Mouse (Mus musculus) midbrain, embryonic 13.5 days (tissue): Measurements from ENCODE around the gene Rcor2. TPM values are rescaled to one million over a fixed set of nuclear protein-coding genes. Genes with fewer than 3 reads are reported as not detected.

Source experiments
- ATAC-seq: fragments of 200-750 bp; cut with Nextera tagmentation; 2 replicates; pipeline ENCODE4 v1.8.0; 2017; ENCODE audit warnings: mild to moderate bottlenecking, moderate TSS enrichment, moderate library complexity
- H3K27ac ChIP-seq: fragments of 300-500 bp; sonication (generic); 2 replicates; pipeline ENCODE4 v1.5.1; 2015; ENCODE audit warnings: inconsistent platforms, mild to moderate bottlenecking, moderate library complexity
- H3K27me3 ChIP-seq: fragments of 300-500 bp; sonication (generic); 2 replicates; pipeline ENCODE4 v1.6.1; 2015; ENCODE audit warnings: mild to moderate bottlenecking, inconsistent platforms
- H3K36me3 ChIP-seq: fragments of 300-500 bp; sonication (generic); 2 replicates; pipeline ENCODE4 v1.6.1; 2015; ENCODE audit warnings: mild to moderate bottlenecking, inconsistent platforms
- H3K4me1 ChIP-seq: fragments of 300-500 bp; sonication (generic); replicated peaks from 2 replicates; pipeline ENCODE4 v1.6.1; 2015; ENCODE audit warnings: inconsistent platforms
- H3K4me2 ChIP-seq: fragments of 300-500 bp; sonication (generic); replicated peaks from 2 replicates; pipeline ENCODE4 v1.6.1; 2015; ENCODE audit warnings: moderate library complexity, mild to moderate bottlenecking, inconsistent platforms
- H3K4me3 ChIP-seq: fragments of 300-500 bp; sonication (generic); replicated peaks from 2 replicates; pipeline ENCODE4 v1.5.1; 2015; ENCODE audit warnings: mild to moderate bottlenecking, inconsistent platforms
- H3K9ac ChIP-seq: fragments of 300-500 bp; sonication (generic); replicated peaks from 2 replicates; pipeline ENCODE4 v1.6.1; 2015; ENCODE audit warnings: mild to moderate bottlenecking, inconsistent platforms
- H3K9me3 ChIP-seq: fragments of 300-500 bp; sonication (generic); 2 replicates; pipeline ENCODE4 v1.6.1; 2016; ENCODE audit warnings: mild to moderate bottlenecking, inconsistent platforms
- WGBS: fragments of 180-500 bp; shearing (Covaris S2); methylation state at CpG from one replicate; pipeline ENCODE4 v1.1.7; 2015; 5-methylcytosine and 5-hydroxymethylcytosine counted together
- polyA plus RNA-seq: library from polyadenylated mRNA; unstranded; fragments of >200 nt; fragmentation: Nextera tagmentation; extraction: Ambion mirVana; gene quantifications from 2 replicates; pipeline ENCODE4 v1.2.1, GENCODE M21; 2015

The Rcor2 gene
- 41.1 and 52.8 TPM in 2 replicates for polyA plus RNA-seq

DNA sequence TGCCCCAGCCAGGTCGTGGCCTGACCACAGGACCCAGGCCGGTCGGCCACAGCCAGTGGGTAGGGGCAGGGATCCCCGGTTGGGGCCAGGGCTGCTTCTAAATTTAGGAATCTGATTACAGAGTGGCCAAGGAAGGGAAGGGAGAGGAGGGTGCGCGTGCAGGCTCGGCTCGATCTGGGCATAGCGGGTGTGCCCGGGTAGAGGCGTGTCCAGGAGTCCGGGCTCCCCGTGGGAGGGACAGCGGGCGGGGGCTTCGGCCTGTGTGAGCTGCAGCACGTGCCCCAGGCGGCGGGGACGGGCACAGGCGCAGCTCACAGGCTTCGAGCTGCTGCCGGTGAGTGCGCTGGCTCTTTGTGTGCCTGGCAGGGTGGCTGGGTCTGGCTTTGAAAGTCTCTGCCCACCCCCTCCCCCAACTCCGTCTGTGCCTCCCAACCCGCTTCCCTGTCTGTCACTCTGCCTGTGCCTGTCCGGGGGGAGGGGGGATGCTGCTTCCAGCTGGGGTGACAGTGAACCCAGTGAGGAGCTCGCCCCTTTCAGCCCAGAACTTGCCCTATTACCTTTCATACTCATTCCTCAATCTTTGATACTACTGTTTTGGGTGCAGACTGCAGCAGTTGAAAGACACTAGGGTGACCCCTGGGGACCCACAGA is at the start of gene Rcor2:
Rcor2 (plus strand) TSS at position 235 of the 651 bp plus-strand sequence.
- peak within 1 kb of the TSS; percentile 98 for H3K9ac ChIP-seq
- peak; percentile 73 for ATAC-seq
- WGBS, result under 1% methylated on average over 25 of the region's 28 CpGs

DNA sequence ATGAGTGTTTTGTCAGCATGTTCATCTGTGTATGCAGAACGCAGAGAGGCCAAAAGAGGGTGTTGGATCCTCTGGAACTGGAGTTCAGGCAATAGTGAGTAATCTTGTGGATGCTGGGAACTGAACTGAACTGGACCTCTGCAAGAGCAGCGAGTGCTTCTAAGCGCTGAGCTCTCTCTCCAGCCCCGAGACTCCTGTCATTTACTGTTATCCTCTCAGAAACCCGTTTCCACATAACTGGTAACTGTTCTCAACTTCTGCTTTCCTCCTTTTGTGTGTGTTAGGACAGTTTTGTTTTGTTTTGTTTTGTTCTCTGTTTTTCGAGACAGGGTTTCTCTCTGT is 49.2 kb upstream of the Rcor2 start:
- no peak overlapping the region for H3K27ac ChIP-seq
- peak; percentile 46; the same call in 1 of the 2 replicates for ATAC-seq
- H3K4me2 ChIP-seq, result peak overlapping the region; percentile 78
- peaks cover 30% of the 10 kb centered on the region for H3K36me3 ChIP-seq
- no peaks in the 10 kb centered on the region for H3K9me3 ChIP-seq
- peak overlapping the region; percentile 44; the same call in 1 of the 2 replicates for H3K9ac ChIP-seq
- no peaks in the 10 kb centered on the region for H3K27me3 ChIP-seq
- 11% methylated on average over 6 of the region's 6 CpGs for WGBS
- peaks cover 36% of the 10 kb centered on the region for H3K4me1 ChIP-seq
- H3K4me3 ChIP-seq, result peak overlapping the region; percentile 82

More for the DNA sequence above, at the start of gene Rcor2:
- Histone ChIP-seq H3K4me2 (peak within 1 kb of the TSS; percentile 86), H3K4me3 (peak within 1 kb of the TSS; percentile 69), H3K27ac (peak within 1 kb of the TSS; percentile 99), H3K36me3 (peaks cover 20% of the 10 kb centered on the region), H3K9me3 (no peaks in the 10 kb centered on the region), H3K27me3 (no peaks in the 10 kb centered on the region), H3K4me1 (peaks cover 72% of the 10 kb centered on the region)

DNA sequence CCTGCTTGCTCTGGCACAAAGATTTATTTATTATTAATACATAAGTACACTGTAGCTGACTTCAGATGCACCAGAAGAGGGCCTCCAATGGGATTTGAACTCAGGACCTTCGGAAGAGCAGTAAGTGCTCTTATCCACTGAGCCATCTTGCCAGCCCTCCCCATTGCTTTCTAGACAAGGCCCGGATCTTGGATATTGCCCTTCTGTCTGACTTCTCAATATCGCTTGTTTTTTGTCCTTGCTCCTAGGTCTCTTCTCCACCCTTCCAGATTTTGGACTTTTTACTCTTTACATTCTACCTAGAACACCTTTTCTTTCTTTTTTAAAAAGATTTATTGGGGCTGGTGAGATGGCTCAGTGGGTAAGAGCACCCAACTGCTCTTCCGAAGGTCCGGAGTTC is 48.4 kb upstream of the Rcor2 start:
- 100% methylated on average over 5 of the region's 5 CpGs for WGBS
- peaks cover 23% of the 10 kb centered on the region for H3K36me3 ChIP-seq

DNA sequence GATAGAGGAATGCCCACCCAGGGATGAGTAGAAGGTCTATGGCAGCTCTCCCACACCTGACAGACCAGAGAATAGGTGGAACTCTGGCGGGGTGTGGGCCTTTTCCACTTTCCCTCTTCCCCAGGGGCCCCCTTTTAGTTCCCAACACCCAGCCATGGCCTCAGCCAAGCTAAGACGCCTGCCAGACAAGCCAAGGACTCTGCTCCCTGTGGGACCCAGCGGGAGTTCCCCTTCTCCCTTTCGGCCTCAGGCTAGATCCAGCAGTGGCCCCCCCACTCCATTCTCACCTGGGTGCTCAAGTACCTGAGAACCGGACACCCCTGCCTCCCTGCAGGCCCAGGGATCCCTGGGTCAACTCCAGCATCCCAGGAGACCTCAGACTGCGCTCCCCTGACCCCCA is 44.9 kb upstream of the Rcor2 start:
- no peak overlapping the region for H3K4me3 ChIP-seq
- no peak overlapping the region for H3K4me2 ChIP-seq
- H3K27ac ChIP-seq, result no peak overlapping the region
- H3K9ac ChIP-seq, result no peak overlapping the region
- no peaks in the 10 kb centered on the region for H3K27me3 ChIP-seq
- ATAC-seq, result no peak
- H3K36me3 ChIP-seq, result peaks cover 16% of the 10 kb centered on the region
- peaks cover 7% of the 10 kb centered on the region for H3K4me1 ChIP-seq
- H3K9me3 ChIP-seq, result no peaks in the 10 kb centered on the region
- WGBS, result 86% methylated on average over 6 of the region's 6 CpGs

More for the DNA sequence above, 48.4 kb upstream of the Rcor2 start:
- H3K4me3 ChIP-seq, result no peak overlapping the region
- H3K4me1 ChIP-seq, result peaks cover 36% of the 10 kb centered on the region
- no peaks in the 10 kb centered on the region for H3K27me3 ChIP-seq
- no peaks in the 10 kb centered on the region for H3K9me3 ChIP-seq
- H3K4me2 ChIP-seq, result 0 out of 2 replicates have a peak overlapping the region, but pooled peaks have one; percentile 78
- H3K27ac ChIP-seq, result no peak overlapping the region
- no peak overlapping the region for H3K9ac ChIP-seq
- no peak for ATAC-seq

DNA sequence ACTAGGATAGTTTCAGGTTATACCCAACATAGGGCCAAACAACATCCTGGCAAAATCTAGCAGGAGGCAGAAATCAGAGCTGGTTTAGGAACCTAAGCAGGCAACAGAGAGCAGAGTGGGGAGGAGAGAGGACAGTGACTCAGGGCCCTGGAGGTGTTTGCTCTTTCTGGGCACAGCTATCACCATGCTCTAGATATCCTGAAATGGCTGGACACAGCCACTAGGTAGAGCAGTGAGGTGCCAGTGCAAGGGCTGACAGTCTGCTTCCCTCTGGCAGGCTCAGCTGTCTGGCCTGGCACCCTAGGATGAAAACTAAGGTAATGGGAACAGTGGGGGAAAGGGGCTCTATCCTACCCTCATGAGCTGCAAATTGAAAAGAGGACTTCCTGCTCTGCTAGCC is 43.6 kb upstream of the Rcor2 start:
- no peak overlapping the region for H3K4me2 ChIP-seq
- no peak overlapping the region for H3K4me3 ChIP-seq
- no peak for ATAC-seq

DNA sequence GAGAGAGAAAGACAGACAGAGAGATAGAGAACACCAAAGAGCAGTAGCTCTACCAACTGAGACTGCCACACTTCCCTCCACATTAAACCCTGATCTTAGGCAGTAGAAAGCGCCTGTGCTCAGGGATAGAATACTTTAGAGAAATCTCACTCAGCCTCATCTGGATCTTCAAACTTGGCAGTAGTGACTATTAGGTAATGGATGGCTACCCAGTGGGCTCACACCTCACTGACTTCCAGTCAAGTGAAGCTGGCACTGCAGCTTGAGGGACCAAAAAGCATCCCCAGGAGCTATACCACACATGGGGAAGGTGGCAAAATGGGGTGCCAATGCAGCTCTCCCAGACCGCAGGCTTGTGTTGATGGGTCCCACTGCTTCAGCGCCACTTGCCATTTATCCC is 42.9 kb upstream of the Rcor2 start:
- WGBS, result 92% methylated on average over 3 of the region's 3 CpGs
- H3K4me3 ChIP-seq, result no peak overlapping the region
- no peak overlapping the region for H3K9ac ChIP-seq
- no peaks in the 10 kb centered on the region for H3K9me3 ChIP-seq
- no peaks in the 10 kb centered on the region for H3K27me3 ChIP-seq
- H3K4me2 ChIP-seq, result no peak overlapping the region
- no peaks in the 10 kb centered on the region for H3K4me1 ChIP-seq
- ATAC-seq, result no peak
- peaks cover 37% of the 10 kb centered on the region for H3K36me3 ChIP-seq
- no peak overlapping the region for H3K27ac ChIP-seq

More for the DNA sequence above, 43.6 kb upstream of the Rcor2 start:
- H3K9ac ChIP-seq, result no peak overlapping the region
- no peaks in the 10 kb centered on the region for H3K27me3 ChIP-seq
- H3K36me3 ChIP-seq, result peaks cover 29% of the 10 kb centered on the region
- H3K27ac ChIP-seq, result no peak overlapping the region
- H3K4me1 ChIP-seq, result no peaks in the 10 kb centered on the region
- H3K9me3 ChIP-seq, result no peaks in the 10 kb centered on the region

DNA sequence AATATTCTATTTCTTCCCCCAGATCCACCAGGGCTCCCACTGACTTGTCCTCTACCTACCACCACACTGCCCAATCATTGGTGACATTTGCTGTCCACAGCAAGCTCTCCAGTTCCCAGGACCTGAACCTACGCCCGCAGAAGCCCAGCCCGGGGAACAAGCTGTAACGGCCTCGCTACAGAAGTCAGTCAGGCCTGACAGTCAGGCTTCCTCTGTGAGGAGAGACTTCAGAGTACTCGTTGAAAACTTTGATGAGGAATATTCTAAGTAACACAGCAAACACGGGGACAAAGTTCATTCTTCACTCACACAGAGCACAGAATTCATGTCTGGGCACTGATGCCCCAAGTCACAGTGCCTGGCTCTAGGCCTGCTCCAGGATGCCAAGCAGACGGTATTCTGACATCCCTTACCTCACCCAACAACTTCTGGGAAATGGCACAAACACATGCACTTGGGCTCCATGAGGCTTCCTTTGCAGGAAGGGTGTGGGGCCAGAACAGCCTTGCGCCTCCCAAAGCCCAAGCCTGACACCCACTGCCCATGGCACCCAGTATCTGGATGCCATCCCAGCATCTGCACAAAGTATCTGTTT is 41.9 kb upstream of the Rcor2 start:
- 85% methylated on average over 9 of the region's 9 CpGs for WGBS
- Histone ChIP-seq H3K9ac (no peak overlapping the region), H3K27ac (no peak overlapping the region), H3K4me2 (no peak overlapping the region), H3K4me1 (no peaks in the 10 kb centered on the region), H3K27me3 (no peaks in the 10 kb centered on the region), H3K4me3 (no peak overlapping the region), H3K9me3 (no peaks in the 10 kb centered on the region), H3K36me3 (peaks cover 46% of the 10 kb centered on the region)
- ATAC-seq, result no peak

DNA sequence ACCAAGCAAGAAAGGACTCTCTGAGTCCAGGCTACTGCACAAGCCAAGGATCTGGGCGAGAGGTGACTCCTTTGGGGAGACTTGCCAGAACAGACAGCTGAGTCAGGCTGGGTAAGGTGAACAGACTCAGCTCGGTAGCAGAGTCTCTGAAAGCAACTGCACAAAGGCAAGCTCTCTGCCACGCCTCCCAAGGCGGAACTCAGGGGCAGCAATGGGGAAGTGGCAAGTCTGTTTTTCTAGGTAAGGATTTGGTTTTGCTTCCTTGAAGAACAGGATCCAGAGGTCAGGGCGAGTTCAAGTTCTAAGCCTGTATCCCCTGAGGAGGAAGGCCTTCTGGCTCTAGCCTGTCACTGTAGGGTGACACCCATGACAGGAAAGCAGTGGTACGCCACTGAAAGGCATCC is 40.6 kb upstream of the Rcor2 start:
- Histone ChIP-seq H3K4me2 (no peak overlapping the region), H3K9ac (no peak overlapping the region), H3K4me1 (no peaks in the 10 kb centered on the region), H3K36me3 (peaks cover 59% of the 10 kb centered on the region), H3K9me3 (no peaks in the 10 kb centered on the region), H3K4me3 (no peak overlapping the region), H3K27me3 (no peaks in the 10 kb centered on the region), H3K27ac (no peak overlapping the region)
- 81% methylated on average over 6 of the region's 6 CpGs for WGBS
- ATAC-seq, result no peak

DNA sequence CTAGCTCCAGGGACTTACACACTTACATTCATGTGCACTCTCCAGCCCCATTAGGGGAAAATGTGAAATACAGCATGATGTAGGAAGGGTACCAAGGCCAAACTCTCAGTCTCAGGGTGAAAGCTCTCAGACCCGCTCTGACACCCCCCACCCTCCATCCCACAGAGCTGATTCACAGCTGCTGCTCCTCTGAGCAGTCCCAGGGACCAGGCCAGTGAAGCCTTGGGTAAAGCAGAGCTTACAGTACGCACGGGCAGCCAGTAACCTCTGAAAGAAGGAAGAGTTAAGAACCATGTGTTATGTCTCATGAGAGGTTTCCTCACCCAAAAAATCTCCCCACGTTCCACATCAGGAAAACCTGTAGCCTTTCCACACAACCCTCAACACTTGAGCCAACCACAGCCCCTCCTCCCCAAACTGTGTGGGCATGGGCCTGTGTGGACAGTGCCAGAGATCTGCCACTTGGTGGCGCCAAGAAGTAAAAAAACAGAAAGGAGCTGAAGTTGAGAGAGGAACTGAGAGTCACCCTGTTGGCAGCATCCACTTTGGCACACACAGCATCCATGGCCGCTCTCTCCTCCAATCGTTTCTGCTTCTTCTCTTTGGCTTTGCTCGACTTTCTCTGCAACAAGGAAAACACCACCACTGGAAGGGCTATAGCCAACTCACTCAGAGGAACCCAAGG is 32.4 kb upstream of the Rcor2 start:
- peak; percentile 93 for ATAC-seq
- peaks cover 21% of the 10 kb centered on the region for H3K4me1 ChIP-seq
- no peak overlapping the region for H3K4me3 ChIP-seq
- no peak overlapping the region for H3K27ac ChIP-seq
- WGBS, result 62% methylated on average over 8 of the region's 8 CpGs
- H3K4me2 ChIP-seq, result no peak overlapping the region
- H3K9me3 ChIP-seq, result no peaks in the 10 kb centered on the region
- H3K36me3 ChIP-seq, result peaks cover 39% of the 10 kb centered on the region
- H3K9ac ChIP-seq, result no peak overlapping the region
- no peaks in the 10 kb centered on the region for H3K27me3 ChIP-seq

DNA sequence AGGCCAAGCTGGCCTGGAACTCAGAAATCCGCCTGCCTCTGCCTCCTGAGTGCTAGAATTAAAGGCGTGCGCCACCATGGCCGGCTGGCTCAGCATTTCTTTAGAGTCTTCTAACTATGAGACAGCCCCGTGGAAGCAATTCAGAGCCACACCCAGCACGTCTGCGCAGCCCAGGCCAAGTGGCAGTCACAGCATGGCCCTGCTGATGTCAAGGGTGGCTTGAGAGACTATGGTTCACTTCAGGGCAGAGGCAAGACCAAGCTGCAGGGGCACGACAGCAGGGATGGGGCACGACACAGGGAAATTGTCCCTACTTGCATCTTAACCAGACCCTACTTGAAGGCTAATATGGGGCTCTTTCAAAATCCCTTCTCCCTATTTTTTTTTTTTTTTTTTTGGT is 31.7 kb upstream of the Rcor2 start:
- Histone ChIP-seq H3K27ac (no peak overlapping the region), H3K27me3 (no peaks in the 10 kb centered on the region), H3K4me1 (peaks cover 28% of the 10 kb centered on the region), H3K4me3 (no peak overlapping the region), H3K9ac (no peak overlapping the region), H3K4me2 (no peak overlapping the region), H3K9me3 (no peaks in the 10 kb centered on the region), H3K36me3 (peaks cover 31% of the 10 kb centered on the region)
- ATAC-seq, result no peak
- WGBS, result 92% methylated on average over 9 of the region's 9 CpGs

DNA sequence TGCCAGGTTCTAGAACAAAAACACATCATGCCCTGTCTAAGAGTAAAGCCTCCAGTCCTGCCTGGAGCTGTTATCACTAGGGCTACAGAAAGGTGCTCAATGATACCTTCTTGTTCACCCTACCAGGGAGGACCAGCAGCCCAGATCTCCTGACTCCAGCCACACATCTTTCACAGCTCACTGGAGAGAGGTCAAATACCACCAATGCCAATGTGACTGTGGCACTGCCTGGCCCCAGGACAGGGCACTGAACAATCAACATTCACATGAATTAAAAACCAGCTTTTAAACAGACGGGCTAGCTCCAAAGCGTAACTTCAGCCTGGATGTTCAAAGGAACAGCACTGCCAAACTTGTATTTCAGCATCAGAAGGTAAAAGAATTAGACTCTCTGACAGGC is 31.1 kb upstream of the Rcor2 start:
- H3K27ac ChIP-seq, result no peak overlapping the region
- H3K27me3 ChIP-seq, result no peaks in the 10 kb centered on the region
- peaks cover 28% of the 10 kb centered on the region for H3K4me1 ChIP-seq
- ATAC-seq, result no peak
- H3K9me3 ChIP-seq, result no peaks in the 10 kb centered on the region
- H3K9ac ChIP-seq, result no peak overlapping the region
- H3K4me2 ChIP-seq, result no peak overlapping the region
- no peak overlapping the region for H3K4me3 ChIP-seq
- 91% methylated on average over 2 of the region's 2 CpGs for WGBS
- H3K36me3 ChIP-seq, result peaks cover 26% of the 10 kb centered on the region

DNA sequence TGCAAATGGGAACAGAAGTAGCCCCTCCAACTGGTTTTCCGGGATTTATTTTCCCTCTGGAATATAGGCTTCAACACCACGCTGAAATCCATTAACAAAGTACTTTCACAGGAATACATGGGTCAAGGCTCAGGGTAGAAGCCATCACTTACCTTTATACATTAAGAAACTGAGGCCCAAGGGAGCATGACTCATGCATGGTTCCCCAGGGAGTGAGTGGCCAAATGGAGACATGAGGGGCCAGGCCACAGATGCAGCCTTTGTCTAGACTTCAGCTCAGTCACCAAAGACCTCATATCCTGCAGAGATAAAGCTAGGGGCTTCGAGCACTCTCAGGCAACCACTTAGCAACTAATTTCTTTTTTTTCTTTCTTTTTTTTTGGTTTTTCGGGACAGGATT is 30.4 kb upstream of the Rcor2 start:
- Histone ChIP-seq H3K4me2 (no peak overlapping the region), H3K9ac (no peak overlapping the region), H3K36me3 (peaks cover 20% of the 10 kb centered on the region), H3K4me3 (no peak overlapping the region), H3K4me1 (peaks cover 32% of the 10 kb centered on the region), H3K27ac (no peak overlapping the region), H3K9me3 (no peaks in the 10 kb centered on the region), H3K27me3 (no peaks in the 10 kb centered on the region)
- WGBS, result 82% methylated on average over 4 of the region's 4 CpGs
- ATAC-seq, result no peak
